Mouse (Mus musculus) stomach, postnatal 0 days (tissue): Measurements from ENCODE around the gene Dzip1l.

Experiments used
- CTCF ChIP-seq: IDR thresholded peaks from 2 replicates; pipeline ENCODE4 v1.5.1; 2016; ENCODE audit warnings: antibody characterized with exemption, low read depth, mild to moderate bottlenecking, moderate library complexity
- EP300 ChIP-seq: optimal IDR thresholded peaks from 2 replicates; pipeline ENCODE3; 2016; ENCODE audit warnings: antibody characterized with exemption

- no peak for TF ChIP-seq EP300
- no peak for TF ChIP-seq CTCF
Measured at GRCm38 (mm10) chr9:99701187-99701586, 71.9 kb downstream of the Dzip1l start.
